Mouse (Mus musculus): Measurements from ENCODE around the gene Tef. TPM values are rescaled to one million over a fixed set of nuclear protein-coding genes. Genes with fewer than 3 reads are reported as not detected.

Tef gene
- total RNA-seq, 2 experiments from 2014 or later, result 237 to 266 TPM

DNA sequence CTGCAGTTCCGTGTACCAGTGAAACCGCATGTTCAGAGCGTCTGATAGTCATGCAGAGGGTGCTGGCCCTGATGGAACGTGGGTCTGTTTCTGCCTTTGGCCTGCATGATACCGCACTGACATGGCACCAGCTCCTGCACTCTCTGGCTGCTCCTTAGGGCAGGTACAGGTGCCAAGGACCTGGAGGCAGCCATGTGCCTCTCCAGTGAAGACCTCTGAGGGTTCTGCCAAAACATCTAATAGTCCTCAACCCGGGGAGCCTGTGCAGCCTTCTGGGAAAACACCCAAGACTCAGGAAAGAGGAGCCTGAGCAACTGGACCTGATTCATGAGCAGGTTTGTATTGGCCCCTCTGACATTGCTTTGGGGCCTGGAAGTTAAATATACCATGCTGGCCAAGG, 4.4 kb upstream of the Tef start:
- DNase-seq (ENCODE audit: extremely low spot score in 1 of 2, low spot score in 1 of 2), result no peak

GRCm38 (mm10) chr15:81798421-81798820, 3.8 kb upstream of the Tef start:
- DNase-seq (ENCODE audit: extremely low spot score in 1 of 2, low spot score in 1 of 2), result no peak

DNA sequence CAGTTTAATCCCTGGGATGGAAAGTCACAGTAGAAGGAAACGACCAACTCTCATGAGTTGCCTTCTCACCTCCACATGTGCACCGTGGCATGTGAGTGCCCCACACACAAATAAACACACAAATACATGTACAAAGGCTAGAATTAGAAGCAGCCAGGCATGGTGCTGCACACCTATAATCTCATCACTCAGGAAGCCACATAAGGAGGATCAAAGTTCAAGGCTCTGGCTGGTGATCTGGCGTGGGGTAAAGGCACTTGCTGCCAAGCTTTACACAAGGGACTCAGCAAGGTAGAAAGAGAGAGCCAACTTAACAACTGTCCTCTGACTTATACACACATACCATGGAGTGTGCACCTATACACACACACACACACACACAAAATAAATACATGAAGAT, 1.8 kb upstream of the Tef start:
- no peak for DNase-seq (ENCODE audit: extremely low spot score in 1 of 2, low spot score in 1 of 2)

- no peak for DNase-seq (ENCODE audit: extremely low spot score in 1 of 2, low spot score in 1 of 2)
These were observed 725 bp downstream of the Tef start for GRCm38 (mm10) chr15:81802941-81803351.

DNA sequence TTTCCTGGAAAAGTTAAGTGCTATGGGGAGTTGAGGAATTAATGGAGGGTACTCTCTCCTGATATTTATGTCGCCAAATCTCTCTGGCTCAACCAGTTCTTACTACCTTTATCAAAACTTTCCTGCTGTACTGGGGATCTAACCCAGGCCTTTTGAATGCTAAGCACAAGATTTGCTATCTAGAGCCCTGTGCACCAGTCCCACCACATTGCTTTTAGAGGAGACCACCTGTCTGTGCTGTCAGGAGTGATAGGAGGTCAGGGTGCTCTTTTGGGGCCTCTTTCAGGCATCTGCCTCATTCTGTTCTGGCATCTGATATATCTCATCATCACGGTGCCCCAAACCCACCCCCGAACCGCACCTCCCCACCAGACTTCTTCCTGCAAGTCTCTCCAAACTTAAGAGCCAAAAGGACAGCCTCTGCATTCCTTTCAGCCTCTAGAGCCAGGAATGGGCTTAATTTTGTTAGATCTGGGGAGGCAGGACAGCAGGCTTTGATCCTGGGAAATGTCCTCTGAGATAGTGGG, 1.3 kb downstream of the Tef start:
- DNase-seq (ENCODE audit: extremely low spot score in 1 of 2, low spot score in 1 of 2), result no peak

DNA sequence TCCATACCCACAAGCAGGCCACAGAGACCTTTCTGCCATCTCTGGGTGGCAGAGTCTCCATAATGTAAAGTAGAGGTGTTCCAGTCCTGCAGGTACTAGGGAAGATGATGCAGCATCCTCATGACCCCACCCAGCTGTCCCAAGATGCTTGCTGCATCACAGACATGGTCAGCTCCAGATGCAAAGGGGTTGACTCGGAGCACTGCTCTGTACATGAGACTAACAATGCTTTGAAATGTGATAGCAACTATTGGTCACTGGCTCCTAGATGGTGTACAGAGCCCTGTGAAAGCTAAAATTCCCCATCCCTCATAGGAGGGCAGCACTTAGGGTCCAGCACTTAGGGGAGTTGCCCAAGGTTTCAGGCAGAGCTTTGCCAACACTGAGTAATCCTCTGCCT, 2.0 kb downstream of the Tef start:
- DNase-seq (ENCODE audit: extremely low spot score in 1 of 2, low spot score in 1 of 2), result no peak

- no peak for DNase-seq (ENCODE audit: extremely low spot score in 1 of 2, low spot score in 1 of 2)
These were observed 2.7 kb downstream of the Tef start for GRCm38 (mm10) chr15:81804883-81805282.

DNA sequence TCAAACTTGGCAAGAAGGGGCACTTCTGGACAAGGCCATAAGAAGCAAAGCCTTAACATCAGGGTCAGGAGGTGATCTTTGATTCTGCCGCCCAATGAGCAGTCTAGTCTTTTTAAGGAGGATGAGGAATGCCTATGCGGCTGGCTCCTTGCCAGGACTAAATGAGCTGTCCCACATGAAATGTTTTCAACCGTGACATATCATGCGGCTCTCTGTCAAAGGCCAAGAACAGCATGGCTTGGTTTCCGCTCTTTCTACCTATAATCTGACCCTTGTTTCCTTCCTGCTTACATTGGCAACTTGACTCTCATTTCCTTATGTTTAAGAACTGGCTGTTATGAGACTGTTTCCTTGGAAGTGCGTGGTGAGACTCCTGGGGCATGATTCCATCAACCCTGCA, 3.4 kb downstream of the Tef start:
- DNase-seq (ENCODE audit: extremely low spot score in 1 of 2, low spot score in 1 of 2), result no peak

- DNase-seq (ENCODE audit: extremely low spot score in 1 of 2, low spot score in 1 of 2), result no peak
These were observed 4.6 kb downstream of the Tef start for GRCm38 (mm10) chr15:81806621-81807404.

DNA sequence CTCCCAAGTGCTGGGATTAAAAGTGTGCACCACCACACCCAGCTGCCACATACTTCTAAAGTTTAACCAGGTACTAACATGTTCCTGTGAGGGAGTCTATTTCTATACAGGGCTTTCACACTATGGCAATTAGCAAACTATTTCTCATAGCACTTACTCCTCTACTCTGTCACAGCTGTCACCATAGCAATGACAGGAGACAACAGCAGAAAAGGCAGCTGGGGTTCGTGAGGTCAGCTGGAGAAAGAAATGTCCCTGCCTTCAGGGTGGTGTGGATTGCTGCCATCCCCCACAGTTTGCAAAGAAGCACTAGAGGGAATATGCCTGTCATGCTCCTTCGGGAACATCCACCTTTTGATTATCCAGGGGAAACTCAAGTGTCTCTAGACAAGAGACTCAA, 6.6 kb downstream of the Tef start:
- DNase-seq (ENCODE audit: extremely low spot score in 1 of 2, low spot score in 1 of 2), result no peak

DNA sequence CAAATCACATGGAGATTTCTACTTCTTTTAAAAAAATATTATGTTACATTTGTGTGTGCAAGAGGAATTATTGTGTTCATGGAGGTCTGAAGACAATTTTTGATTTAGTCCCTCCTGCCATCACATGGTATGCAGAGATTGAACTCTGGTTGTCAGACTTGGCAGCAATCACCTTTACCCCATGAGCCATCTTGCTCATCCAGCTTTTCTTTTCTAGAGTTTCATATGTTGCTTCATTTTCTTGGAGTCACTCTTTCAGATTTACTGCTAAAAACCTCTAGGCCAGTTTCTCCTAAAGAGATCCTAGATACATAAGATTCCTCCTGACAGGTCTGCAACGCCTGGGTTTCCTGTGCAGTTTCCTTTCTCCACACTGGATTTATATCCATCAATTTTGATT, 7.3 kb downstream of the Tef start:
- DNase-seq (ENCODE audit: extremely low spot score in 1 of 2, low spot score in 1 of 2), result no peak

- DNase-seq (ENCODE audit: extremely low spot score in 1 of 2, low spot score in 1 of 2), result peak; percentile 45 to 60
These were observed 7.9 kb downstream of the Tef start for GRCm38 (mm10) chr15:81810150-81810549.

GRCm38 (mm10) chr15:81810671-81811598, 8.7 kb downstream of the Tef start:
- peak; percentile 94 to 95 for DNase-seq (ENCODE audit: extremely low spot score in 1 of 2, low spot score in 1 of 2)

DNA sequence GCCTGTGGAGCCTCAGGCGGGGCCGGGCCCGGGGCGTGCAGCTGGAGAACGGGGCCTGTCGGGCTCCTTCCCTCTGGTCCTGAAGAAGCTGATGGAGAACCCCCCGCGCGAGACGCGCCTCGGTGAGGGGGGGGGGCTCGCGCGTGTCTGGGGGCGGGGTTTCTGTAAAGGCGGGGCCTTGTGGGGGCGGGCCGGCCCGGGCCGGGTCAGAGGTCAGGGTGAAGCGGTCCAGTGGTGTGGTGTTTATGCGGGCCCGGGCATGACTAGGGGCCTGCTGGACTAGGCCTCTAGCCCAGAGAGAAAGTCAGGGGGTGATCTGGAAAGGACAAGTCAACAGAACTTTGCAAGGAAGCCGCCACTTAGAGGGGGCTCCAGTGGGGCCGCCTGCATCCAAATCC, 9.4 kb downstream of the Tef start:
- DNase-seq (ENCODE audit: extremely low spot score in 1 of 2, low spot score in 1 of 2), result no peak

- DNase-seq (ENCODE audit: extremely low spot score in 1 of 2, low spot score in 1 of 2), result no peak
These were observed 10.1 kb downstream of the Tef start for GRCm38 (mm10) chr15:81812287-81812686.

- no peak for DNase-seq (ENCODE audit: extremely low spot score in 1 of 2, low spot score in 1 of 2)
These were observed 10.7 kb downstream of the Tef start for GRCm38 (mm10) chr15:81812696-81813631.

- DNase-seq (ENCODE audit: extremely low spot score in 1 of 2, low spot score in 1 of 2), result no peak
These were observed 11.9 kb downstream of the Tef start for GRCm38 (mm10) chr15:81813986-81814705.

GRCm38 (mm10) chr15:81814716-81815370, 12.6 kb downstream of the Tef start:
- no peak for DNase-seq (ENCODE audit: extremely low spot score in 1 of 2, low spot score in 1 of 2)

- DNase-seq (ENCODE audit: extremely low spot score in 1 of 2, low spot score in 1 of 2), result no peak
These were observed 16.2 kb downstream of the Tef start for GRCm38 (mm10) chr15:81818404-81818803.

Measured in layer of hippocampus, postnatal 25 days (tissue).